In genomic region chr9:66895035-66895779, GRCm38 (mm10) we compare ENCODE assay signal across 11 mouse cellular contexts. TPM values are rescaled to one million over a fixed set of nuclear protein-coding genes. Genes with fewer than 3 reads are reported as not detected.
A peak's percentile ranks its signal among the peaks of the same experiment; 100 is the strongest.
DNase-seq lines count a peak whose midpoint lies in the region; ATAC-seq lines count a peak whose summit lies in the region.
"Had no signal": no experiment of that assay in that cellular context is flagged by ENCODE, and none has a peak within 500 bp of the region (broad histone marks: within the 10 kb centered on the region; RNA-seq: fewer than 3 reads in every experiment).

No protein-coding gene starts in this region.

- H3K4me1 ChIP-seq in forebrain, embryonic 11.5 days (replicated peaks; ENCODE audit: control insufficient read depth, insufficient read depth, low read length) = no peaks in the 10 kb centered on the region

- DNase-seq in lung, postnatal 36 days = peak; percentile 37
- no peak for DNase-seq in lung, postnatal 25 days (ENCODE audit: low spot score)
- peak; percentile 68 for DNase-seq in c-Kit-positive CD71-positive TER-119-negative erythroid progenitor cells, embryonic 14.5 days (ENCODE audit: low read depth)
- DNase-seq in heart, postnatal 10 days = peak; percentile 44 to 48
- peak; percentile 56 for DNase-seq in skeletal muscle tissue, adult 2 months (ENCODE audit: low read depth, low spot score)
- DNase-seq in cerebellum, adult 8-10 months = no peak
- DNase-seq in forebrain, embryonic 11.5 days (ENCODE audit: low spot score) = no peak
- DNase-seq: midbrain, embryonic 14.5 days had no signal

- H3K36me3 ChIP-seq in forebrain, embryonic 11.5 days (ENCODE audit: control insufficient read depth, insufficient read depth, low read length) = no peaks in the 10 kb centered on the region
- H3K36me3 ChIP-seq: embryonic facial prominence, embryonic 15.5 days; kidney, embryonic 15.5 days had no signal

- 88% methylated on average over 10 of the region's 10 CpGs for WGBS in forebrain, embryonic 11.5 days

- H3K27me3 ChIP-seq in forebrain, embryonic 11.5 days (ENCODE audit: control insufficient read depth, insufficient read depth, low read length) = no peaks in the 10 kb centered on the region
- H3K27me3 ChIP-seq: embryonic facial prominence, embryonic 15.5 days; kidney, embryonic 15.5 days had no signal

- H3K27ac ChIP-seq in forebrain, embryonic 11.5 days (ENCODE audit: low read depth, low read length) = no peak overlapping the region
- H3K27ac ChIP-seq: embryonic facial prominence, embryonic 15.5 days; kidney, embryonic 15.5 days had no signal

- H3K9me3 ChIP-seq in forebrain, embryonic 11.5 days (ENCODE audit: control insufficient read depth, low read length) = no peaks in the 10 kb centered on the region
- H3K9me3 ChIP-seq: embryonic facial prominence, embryonic 15.5 days had no signal

- H3K9ac ChIP-seq in forebrain, embryonic 11.5 days (ENCODE audit: low read length) = no peak overlapping the region
- H3K9ac ChIP-seq: embryonic facial prominence, embryonic 15.5 days; kidney, embryonic 15.5 days had no signal

- intact Hi-C loops in heart, postnatal 10 days (cut with DNase I) = no loop called here

- H3K4me2 ChIP-seq in forebrain, embryonic 11.5 days (ENCODE audit: low read depth, low read length, severe bottlenecking) = no peak overlapping the region
- H3K4me2 ChIP-seq: embryonic facial prominence, embryonic 15.5 days; kidney, embryonic 15.5 days had no signal

- H3K4me3 ChIP-seq in forebrain, embryonic 11.5 days (ENCODE audit: low read depth, low read length) = no peak overlapping the region
- H3K4me3 ChIP-seq: embryonic facial prominence, embryonic 15.5 days; kidney, embryonic 15.5 days had no signal

- ATAC-seq in inflammation-experienced regulatory T-cells, adult 6 months = no peak
- ATAC-seq in forebrain, embryonic 11.5 days (replicated peaks; ENCODE audit: low FRiP score) = no peak

RNA-seq across cellular contexts. Expression of gene Rab8b, which starts 24.3 kb away (rescaled TPM):
- total RNA-seq in heart, postnatal 10 days (2021) = 10 to 100 TPM; 15.9 to 19.0 TPM
- polyA plus RNA-seq in inflammation-experienced regulatory T-cells, adult 6 months (2017; shearing (Covaris generic)) = 100 to 1,000 TPM; 140 to 229 (median 170) TPM
- polyA plus RNA-seq in forebrain, embryonic 11.5 days (2014; fragmentation: Nextera tagmentation; extraction: Ambion mirVana) = 44.1 and 51.7 TPM in 2 replicates

RNA-seq across cellular contexts. Expression of gene Rps27l, which starts 50.7 kb away (rescaled TPM):
- total RNA-seq in heart, postnatal 10 days (2021) = 100 to 1,000 TPM; 247 to 258 TPM
- 100 to 1,000 TPM; 143 to 443 (median 185) TPM for polyA plus RNA-seq in inflammation-experienced regulatory T-cells, adult 6 months (2017; shearing (Covaris generic))
- 624 and 676 TPM in 2 replicates for polyA plus RNA-seq in forebrain, embryonic 11.5 days (2014; fragmentation: Nextera tagmentation; extraction: Ambion mirVana)

Comparison
In these comparisons a context has a peak if more than half of its experiments do, and no peak if none do; other contexts are left out.
1. DNase-seq: peak in lung, postnatal 36 days (single experiment), c-Kit-positive CD71-positive TER-119-negative erythroid progenitor cells, embryonic 14.5 days (single experiment), heart, postnatal 10 days (2 of 2) and skeletal muscle tissue, adult 2 months (single experiment); none in lung, postnatal 25 days (single experiment), cerebellum, adult 8-10 months (single experiment) and forebrain, embryonic 11.5 days (single experiment).